Mouse (Mus musculus) liver, embryonic 14.5 days (tissue): Measurements from ENCODE around the gene Xrcc4.

Source experiments
- CTCF ChIP-seq: IDR thresholded peaks from 2 replicates; pipeline ENCODE4 v1.5.1; 2016; ENCODE audit warnings: antibody characterized with exemption, low read depth, control low read depth
- EP300 ChIP-seq: IDR thresholded peaks from 2 replicates; pipeline ENCODE4 v1.6.1; 2016; ENCODE audit warnings: antibody characterized with exemption, low read depth

DNA sequence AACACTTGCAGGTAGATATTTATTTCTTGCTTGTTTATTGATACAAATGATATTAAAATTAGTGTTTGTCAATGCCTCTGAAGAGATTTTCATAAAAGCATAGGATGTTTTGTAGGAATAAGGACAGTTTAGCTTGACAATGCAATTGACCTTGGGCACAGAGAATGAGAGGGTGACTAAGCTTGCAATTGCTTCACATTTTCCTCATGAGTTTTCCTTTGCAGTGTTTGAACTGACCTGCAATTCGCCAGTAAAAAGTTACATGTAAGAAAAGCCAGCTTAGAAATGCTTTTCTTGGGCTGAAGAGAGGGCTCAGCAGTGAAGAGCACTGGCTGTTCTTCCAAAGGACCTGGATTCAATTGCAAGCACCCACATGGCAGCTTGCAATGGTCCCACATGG lies 312.3 kb downstream of the Xrcc4 start:
- no peak for TF ChIP-seq CTCF
- TF ChIP-seq EP300: no peak
